Mouse (Mus musculus): ENCODE measurements around the gene Pi4kb.
"Not testable (repeated sequence)": the region's sequence is repeated elsewhere in the genome, so short reads cannot be mapped to it uniquely, and the experiment has no call there.

Pi4kb gene

GRCm38 (mm10) chr3:94974528-94975422, at the start of gene Pi4kb:
TSS of gene Pi4kb (plus strand) at chr3:94974731.
- DNase-seq = peak; percentile 86

GRCm38 (mm10) chr3:94926301-94926736, 48.2 kb upstream of the Pi4kb start:
- DNase-seq = not testable (repeated sequence)

- not testable (repeated sequence) for DNase-seq
Measured at GRCm38 (mm10) chr3:94928979-94929378, 45.6 kb upstream of the Pi4kb start.

- DNase-seq = not testable (repeated sequence)
Measured at GRCm38 (mm10) chr3:94930386-94931266, 43.9 kb upstream of the Pi4kb start.

DNA sequence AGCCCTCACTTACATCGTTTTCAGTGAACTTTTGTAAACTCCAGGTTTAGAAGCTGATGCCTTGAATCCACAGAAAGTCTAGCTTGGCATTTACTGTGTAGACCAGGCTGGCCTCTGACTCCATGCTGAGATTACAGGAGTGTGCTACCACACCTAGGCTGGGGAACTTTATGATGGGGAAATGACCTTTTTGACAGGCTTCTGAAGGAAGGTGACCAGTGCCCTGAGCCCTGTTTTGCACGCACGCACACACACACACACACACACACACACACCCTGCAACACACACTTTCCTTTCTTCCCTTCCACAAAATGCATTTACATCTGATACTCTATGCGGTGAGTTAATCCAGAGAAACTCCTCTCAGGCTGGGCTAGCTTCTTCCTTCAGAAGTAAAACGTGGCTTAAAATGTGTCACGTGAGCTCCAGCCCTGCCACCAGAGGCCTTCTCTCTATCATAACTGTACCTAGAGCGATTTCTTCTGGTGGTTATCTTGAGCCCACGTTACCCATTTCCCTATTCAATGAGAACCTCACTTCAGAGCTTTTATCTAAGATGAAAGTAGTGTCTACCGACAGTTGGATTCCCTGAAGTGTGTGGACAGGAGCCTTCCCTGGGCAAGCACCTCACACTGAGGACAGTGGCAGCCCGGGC, 43.0 kb upstream of the Pi4kb start:
- not testable (repeated sequence) for DNase-seq

- not testable (repeated sequence) for DNase-seq
Measured at GRCm38 (mm10) chr3:94932279-94932678, 42.3 kb upstream of the Pi4kb start.

DNA sequence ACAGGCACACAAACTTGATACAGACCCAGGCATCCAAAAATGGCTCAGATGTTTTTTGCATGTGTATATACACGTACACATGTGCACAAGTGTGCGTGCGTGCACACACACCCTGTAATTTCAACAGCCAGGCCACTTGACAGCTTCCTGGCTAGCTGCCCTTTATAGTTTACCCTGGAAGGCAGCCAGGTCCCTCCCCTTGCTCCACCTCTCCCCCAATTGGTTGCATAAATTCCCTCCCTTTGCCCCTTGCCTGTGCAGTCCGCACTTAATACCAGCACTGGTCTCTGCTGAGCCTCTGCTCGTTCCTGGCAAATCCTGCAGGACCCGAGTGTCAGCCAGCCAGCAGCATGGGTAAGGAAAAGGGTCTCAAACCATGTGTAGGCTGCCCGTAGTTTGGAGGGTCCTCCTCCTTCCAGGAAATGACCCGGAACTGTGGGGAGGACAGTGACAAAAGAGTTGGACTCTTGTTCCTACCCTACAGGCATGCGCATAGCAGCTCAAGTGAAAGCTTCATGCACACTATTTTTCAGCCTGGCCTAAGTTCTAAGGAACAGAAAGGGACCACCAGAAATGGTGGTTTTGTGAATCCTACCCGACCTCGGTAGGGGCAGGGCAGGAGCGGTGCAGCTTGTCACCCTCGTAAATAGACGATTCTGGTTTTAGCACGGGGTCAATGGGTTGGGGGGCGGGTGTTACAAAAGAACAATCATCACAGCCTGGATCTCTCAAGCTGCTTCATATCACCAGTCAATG, 41.5 kb upstream of the Pi4kb start, which contains the start of gene Selenbp1:
Gene Selenbp1 (plus strand): TSS at position 248 of the 756 bp plus-strand sequence.
- DNase-seq = peak; percentile 95

- DNase-seq = not testable (repeated sequence)
Measured at GRCm38 (mm10) chr3:94933604-94934003, 40.9 kb upstream of the Pi4kb start.

DNA sequence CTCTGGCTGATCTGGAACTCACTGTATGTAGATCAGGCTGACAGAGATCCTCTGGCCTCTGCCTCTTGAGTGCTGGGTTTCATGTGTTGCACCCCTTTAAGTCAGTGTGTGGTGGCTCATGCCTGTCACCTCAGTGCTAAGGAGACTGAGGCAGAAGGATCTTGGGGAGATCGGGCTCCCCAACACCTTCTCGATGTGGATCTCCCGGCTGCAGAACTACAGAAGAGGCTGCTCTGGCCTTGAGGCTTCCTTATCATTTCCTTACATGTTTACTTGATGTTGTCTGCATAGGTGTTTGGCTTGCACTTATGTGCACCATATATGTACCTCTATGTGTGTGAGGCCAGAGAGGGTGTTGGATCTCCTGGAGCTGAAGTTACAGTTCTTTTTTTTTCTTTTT, 40.0 kb upstream of the Pi4kb start:
- DNase-seq = not testable (repeated sequence)

DNA sequence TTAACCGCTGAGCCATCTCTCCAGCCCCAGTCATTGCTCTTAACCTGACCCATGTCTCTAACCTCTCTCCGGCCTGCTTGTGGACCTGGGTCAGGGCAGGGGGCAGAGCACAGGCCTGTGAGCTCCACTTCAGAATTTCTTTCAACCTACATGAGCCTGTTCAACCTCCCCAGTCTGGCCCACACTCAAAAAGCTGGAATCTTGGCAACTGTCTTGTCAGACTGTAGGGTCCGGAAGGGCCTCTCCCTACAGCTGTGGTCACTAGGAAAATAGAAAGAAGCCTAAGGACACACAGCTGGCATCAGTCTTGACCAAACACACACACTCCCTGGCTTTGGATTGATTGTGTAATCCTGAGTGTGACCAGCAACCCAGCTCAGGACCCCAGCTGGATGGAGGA, 39.2 kb upstream of the Pi4kb start:
- peak; percentile 80 for DNase-seq

GRCm38 (mm10) chr3:94936147-94936546, 38.4 kb upstream of the Pi4kb start:
- DNase-seq = not testable (repeated sequence)

GRCm38 (mm10) chr3:94937194-94937593, 37.3 kb upstream of the Pi4kb start:
- not testable (repeated sequence) for DNase-seq

DNA sequence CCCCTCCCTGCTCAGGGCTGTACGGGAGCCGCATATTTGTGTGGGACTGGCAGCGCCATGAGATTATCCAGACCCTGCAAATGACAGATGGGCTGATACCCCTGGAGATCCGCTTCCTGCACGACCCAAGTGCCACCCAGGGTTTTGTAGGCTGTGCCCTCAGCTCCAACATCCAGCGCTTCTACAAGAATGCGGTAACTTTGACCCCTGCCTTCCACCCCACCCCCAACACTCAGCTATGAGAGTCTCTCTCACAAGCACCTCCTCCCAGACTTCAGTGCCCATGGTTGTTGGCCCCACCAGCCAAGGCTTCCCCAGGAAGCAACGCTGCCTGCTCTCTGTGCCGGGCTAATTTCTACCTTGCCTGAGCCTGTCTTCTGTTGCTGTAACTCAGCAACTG, 34.5 kb upstream of the Pi4kb start:
- DNase-seq = not testable (repeated sequence)

DNA sequence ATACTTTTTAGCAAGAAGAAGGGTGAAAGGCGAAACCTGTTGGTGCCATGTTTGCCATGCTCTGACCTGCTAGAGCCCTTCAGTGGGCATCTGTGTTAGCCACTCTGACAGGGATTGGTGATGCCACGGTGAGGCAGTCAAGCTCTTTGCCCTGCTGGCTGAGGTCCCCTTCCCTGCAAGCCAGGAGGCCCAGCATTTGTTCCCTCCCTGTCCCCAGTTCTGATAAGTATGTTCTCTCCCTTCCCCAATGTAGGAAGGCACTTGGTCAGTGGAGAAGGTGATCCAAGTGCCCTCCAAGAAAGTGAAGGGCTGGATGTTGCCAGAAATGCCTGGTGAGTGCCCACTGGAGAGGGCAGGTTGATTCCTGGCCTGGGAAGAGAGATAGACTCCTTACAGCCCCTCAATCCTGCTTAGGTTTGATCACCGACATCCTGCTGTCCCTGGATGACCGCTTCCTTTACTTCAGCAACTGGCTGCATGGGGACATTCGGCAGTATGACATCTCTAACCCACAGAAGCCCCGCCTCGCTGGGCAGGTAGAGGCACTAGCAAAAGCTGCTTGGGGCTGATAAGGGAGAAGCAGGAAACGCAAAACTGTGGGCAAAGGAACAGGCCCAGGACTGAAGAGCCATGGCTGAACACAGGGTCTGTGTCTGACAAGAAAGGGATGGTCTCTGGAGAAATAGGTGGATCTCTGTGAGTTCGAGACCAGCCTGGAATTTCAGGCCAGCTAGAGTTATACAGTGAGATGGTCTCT, 32.1 kb upstream of the Pi4kb start:
- not testable (repeated sequence) for DNase-seq

- not testable (repeated sequence) for DNase-seq
Measured at GRCm38 (mm10) chr3:94943706-94944105, 30.8 kb upstream of the Pi4kb start.

DNA sequence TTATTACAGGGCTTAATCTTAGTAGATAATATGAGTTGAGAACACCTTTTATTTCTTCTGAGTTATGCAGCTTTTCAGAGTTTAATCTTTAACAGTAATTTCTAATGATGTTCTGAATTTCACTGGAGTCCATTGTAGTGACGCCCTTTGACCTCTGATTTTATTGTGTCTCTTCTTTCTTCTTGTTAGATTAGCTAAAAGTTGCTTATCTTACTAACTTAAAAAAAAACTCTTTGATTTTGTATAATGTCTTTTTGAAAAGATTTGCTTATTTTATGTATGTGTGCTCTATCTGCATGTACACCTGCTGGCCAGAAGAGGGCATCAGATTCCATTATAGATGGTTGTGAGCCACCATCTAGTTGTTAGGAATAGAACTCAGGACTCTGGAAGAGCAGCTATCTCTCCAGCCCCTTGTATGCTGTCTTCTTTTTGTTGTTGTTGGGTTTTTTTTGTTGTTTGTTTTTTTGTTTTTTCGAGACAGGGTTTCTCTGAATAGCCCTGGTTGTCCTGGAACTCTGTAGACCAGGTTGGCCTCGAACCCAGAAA, 26.4 kb upstream of the Pi4kb start:
- no peak for DNase-seq

GRCm38 (mm10) chr3:94949645-94950044, 24.9 kb upstream of the Pi4kb start:
- no peak for DNase-seq

- peak; percentile 63 for DNase-seq
Measured at GRCm38 (mm10) chr3:94952806-94953205, 21.7 kb upstream of the Pi4kb start.

DNA sequence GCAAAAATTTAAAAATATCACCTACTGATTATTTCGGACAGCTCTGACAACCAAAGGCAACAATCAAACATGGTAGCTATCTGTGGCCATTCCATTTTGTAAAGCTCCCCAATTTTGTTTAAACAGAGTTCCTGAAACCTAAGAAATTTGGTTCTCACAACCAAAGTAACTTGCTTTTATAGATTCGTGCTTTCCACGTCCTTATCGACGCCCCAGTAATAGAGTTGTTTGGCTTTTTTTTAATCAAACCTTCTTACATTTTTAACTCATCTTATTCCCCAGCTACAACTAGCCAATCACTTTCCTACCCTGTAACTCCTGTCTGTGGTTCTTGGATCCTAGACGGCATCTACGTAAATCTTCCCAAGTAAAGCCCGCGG, 21.2 kb upstream of the Pi4kb start:
- no peak for DNase-seq

GRCm38 (mm10) chr3:94953764-94954616, 20.5 kb upstream of the Pi4kb start, which contains the start of gene Rfx5:
TSS of gene Rfx5 (plus strand) at chr3:94954075.
- peak; percentile 91 for DNase-seq

All from lung, postnatal 14 days (tissue).